Mouse (Mus musculus): ENCODE measurements at regions not wholly inside any gene's neighbourhood (a gene's known extent, or its start where the extent isn't known, plus 50 kb on each side); places are given as distances from the start of the nearest gene placed in this dataset.

Small RNAs in the stretch of these regions (microRNA-seq; reads per million reads assigned to microRNA genes)
- gene Gm27690 = 0 reads per million in 2 experiments

All from layer of hippocampus, postnatal 25 days (tissue).